Mouse (Mus musculus): ENCODE data around the gene Epha5.

DNA sequence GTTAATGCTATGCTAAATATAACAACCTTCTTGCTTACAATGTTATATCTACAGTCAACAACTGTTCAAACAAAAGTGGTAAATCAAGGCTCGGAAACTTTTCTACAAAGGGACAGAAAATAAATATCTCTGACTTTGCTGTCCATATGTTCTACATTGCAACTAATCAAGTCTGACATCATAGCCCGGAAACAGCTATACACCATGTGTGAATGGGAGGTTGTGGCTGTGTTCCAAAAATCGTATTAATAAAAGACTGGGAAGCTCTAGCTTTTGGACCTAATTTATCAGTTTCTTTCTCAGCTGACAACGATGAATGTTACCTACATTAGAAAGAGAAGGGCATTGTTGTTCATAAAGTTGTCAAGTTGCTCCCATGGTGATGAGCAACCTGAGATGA, 37.5 kb upstream of the Epha5 start:
- no peak for TF ChIP-seq CTCF (IDR thresholded peaks at IDR 0.05; ENCODE audit: insufficient read depth, low read depth, low read length)
- TF ChIP-seq POLR2A (IDR thresholded peaks at IDR 0.05; ENCODE audit: insufficient read depth, low read depth, low read length): no peak
